Mouse (Mus musculus) ovary, adult 18-20 months (tissue): ENCODE results near the gene Oasl2.
"Not testable (repeated sequence)": the region's sequence is repeated elsewhere in the genome, so short reads cannot be mapped to it uniquely, and the experiment has no call there.

Experiments used
- DNase-seq: peaks from one replicate; pipeline ENCODE4 v3.0.0; 2022; ENCODE audit warnings: low spot score, mixed read lengths

Gene Oasl2

DNA sequence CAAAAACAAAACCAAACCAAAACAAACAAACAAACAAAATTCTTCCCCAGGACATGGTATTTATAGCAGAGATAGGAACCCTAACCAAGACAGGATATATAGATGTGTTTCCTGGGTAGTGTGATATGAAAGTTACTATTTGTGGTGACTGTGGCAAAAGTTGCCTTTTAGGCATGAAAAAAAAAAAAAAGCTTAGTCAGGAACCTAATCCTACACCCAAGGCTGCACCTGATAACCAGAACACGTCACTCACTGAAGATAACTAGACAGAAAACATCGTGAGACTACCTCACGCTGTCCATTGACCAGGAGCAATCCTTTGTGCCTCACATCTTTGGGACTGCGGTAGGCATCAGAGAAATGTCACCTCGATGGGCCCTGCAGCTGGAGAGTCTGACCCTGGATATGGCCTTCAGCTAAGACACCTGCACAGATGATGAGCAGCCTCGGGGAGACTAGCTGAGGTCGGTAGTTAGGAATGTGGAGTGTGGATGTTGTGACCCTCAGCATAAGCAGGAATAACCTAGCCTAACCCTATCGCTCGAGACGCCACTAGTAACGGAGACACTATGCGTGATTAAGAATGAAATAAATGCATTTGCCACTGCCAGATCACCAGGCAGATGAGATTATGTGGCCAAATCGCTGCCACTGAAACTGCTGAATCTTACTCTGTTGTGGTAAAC is at the start of gene Oasl2:
TSS of gene Oasl2 (plus strand) at position 249 of the 686 bp plus-strand sequence.
- no peak for DNase-seq

DNA sequence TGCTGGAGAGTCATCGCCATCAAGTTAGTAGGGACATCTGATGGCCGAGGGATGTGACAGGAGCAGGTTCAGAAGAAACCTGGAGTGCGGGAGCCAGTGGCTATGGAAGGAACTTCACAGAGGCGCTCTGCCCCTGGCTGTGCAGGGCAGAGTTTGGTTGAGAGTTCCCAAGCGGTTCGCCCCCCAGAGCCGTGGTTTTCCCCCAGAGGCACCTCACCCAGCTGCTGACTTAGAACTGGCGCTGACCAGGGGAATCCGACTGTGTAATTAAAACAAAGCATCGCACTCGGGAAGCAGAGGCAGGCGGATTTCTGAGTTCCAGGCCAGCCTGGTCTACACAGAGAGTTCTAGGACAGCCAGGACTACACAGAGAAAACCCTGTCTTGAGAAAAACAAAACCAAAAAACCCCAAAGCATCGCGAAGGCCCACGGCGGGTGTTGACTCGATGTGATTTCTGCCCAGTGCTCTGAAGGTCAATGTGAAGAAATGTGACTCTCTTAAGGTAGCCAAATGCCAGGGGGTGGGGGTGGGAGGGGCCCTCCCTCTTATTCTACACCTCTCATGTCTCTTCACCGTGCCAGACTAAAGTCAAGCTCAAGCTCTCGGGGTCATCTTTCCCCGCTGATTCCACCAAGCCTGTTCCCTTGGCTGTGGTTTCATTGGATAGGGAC is 45.0 kb upstream of the Oasl2 start:
- no peak for DNase-seq

DNA sequence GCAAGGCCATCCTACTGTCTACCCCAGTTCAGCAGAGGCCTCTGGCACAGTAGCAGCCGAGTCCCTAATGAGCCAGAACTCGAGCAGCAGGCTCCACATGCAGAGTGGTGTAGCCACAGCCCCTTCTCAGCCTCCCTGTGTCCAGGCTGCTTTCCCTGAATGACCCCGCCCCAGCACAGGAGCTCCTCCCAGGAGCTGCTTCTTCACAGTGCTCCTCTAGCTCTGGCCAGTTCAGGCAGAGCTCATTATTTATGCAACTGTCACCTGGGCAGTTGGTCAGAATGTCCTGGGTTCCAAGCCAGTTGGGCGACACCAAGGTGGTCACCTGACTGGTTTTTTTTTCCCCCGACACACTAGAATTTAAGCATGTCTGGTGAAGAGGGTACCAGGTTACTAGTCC is 43.4 kb upstream of the Oasl2 start, which contains the start of gene 4930519G04Rik:
TSS of gene 4930519G04Rik (plus strand) at position 301 of the 400 bp plus-strand sequence.
- not testable (repeated sequence) for DNase-seq

DNA sequence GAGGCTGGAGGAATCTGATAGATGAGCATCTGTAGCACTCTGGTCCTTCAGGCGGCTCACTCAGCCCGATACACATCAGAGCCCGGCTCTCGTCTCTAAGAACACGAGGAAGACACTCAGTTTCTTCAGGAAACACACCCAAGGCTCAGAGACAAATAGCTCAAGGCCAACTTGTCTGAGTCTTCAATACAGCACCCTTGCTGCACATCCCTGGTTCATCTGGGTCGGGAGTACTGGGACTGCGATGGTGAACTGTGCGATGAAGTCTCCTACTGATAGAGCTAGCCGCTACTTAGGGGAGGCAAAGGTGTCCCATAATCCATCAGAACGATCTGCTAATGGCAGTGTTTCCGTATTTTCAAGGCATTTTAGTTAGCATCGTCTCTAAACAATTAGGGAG is 38.2 kb upstream of the Oasl2 start, which contains the start of gene Gm9936:
TSS of gene Gm9936 (minus strand) at position 101 of the 400 bp plus-strand sequence.
- no peak for DNase-seq

DNA sequence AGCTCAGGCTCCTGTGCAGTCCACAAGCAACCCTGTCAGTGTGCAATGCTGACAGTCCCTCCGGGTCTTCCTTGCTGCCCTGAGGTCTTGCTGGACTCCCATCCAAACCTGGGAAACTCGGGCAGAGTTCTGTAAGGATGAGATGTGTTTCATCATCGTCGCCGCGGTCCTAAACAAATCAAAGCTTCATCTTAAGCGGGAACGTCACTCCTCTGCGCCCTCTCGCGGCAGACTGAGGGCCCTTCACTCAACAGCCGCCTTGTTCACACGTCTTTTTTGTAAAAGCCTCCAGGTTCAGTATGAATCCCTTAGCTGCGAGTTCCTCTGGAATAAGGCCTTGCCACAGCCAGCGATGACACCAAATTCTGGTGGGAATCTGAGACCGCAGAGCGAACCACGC is 37.5 kb upstream of the Oasl2 start:
- DNase-seq, result peak; percentile 17

DNA sequence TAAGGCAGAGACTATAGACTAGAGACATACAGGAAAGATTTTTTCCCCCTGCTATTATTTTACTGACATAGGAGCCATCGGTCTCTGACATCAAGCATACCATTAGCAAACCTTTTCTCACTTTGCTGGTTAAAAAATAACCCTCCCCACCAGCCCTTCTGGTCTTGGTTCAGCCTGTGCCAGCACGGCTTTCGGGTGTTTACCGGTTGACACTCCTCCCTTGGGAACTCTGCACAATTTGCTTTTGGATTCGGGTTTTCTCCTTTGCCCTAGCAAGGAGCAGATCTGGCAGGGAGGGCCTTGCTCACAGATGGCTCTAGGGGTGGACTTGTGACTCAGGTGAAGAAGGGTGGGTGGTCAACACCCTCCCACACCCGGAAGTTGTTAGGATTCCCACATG is 35.0 kb upstream of the Oasl2 start:
- DNase-seq, result no peak

DNA sequence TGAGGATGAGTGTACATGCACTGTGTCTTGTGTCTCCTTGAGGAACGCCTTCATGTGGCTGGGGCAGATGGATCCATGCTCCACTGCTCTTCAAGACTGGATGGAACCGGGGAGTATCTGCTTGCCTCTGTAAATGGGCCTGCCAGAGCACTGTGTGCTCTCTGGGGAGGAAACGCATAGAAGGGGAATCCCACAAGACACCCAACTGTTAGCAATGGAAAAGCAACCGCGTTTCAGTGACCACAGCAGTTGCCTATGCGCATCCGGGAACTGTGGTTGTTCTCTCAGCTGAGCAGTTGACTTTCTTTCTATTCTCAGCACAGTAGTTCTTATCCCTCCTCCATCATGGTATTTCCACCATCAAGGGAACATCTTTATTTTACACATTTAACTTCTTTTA is 31.9 kb upstream of the Oasl2 start:
- no peak for DNase-seq

DNA sequence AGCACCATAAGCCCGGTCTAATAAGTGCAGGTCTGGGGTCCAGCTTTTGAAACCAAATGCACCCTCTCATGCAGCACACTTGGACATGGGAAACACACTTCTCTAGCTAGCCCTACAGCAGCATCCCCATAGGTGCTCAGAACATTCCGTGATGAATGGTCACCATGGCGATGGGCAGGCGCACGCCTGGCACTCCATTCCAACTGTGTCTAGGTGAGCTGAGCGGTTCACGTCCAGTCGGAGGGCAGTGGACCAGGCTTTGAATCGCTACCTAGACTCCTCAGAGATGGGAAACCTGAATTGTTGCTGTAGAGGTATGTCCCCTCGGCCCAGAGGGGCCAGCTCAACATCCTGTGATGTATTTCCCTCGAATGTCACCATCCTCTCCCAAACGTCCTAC is 31.5 kb upstream of the Oasl2 start:
- DNase-seq, result no peak

DNA sequence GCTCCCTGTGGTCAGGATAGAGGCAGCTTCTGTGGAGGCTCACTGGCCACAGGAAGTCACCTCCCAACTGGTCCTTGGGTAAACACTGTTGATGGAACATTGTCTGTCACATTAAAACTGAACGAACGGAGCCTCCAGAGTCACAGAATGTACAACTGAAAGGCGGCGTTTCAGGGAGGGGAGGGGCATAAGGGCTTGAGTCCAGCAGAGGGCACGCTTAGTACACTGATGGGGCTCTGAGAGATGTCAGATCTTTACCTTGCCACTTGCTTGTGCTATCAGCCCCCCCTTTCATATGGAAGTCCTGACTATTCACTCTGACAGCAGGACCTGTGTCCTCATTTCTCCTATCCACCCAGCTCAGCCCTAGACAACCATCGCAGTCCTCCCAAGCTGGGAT is 20.9 kb upstream of the Oasl2 start:
- DNase-seq, result no peak

DNA sequence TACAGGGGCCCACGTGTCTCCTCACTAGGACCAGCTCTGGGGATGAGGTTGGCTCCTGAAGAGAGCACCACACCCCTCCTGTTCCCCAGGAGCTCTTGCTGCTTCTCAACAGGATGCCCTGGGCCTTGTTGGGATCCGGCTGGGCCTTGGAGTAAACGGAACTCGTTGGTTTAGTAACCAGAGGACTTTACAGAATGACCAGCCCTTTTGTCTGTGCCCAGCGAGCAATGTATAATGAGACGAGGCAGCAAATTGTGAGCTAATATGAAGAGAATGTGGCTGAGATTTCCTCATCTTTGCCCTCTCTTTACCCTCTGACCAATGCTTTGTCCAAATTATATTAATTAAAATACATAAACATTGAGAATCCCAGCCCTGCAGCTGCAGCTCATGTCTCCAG is 20.4 kb upstream of the Oasl2 start:
- DNase-seq, result no peak

DNA sequence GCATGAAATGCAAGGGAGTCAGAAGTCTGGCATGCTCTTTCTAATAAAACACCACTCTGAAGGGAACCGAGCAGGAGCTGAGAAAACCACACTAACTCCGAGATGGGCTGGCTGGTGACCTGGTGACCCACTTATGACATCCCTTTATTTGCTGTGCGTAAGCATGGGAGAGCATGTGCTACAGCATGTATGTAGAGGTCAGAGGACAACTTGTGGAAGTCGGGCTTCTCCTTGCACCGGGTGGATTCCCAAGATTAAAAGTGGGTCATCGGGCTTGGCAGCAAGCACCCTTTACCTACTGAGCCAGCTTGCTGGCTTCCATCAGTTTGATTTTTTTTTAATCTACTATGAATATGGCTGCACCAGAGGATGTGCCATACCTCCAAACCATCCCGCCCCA is 19.2 kb upstream of the Oasl2 start:
- no peak for DNase-seq

DNA sequence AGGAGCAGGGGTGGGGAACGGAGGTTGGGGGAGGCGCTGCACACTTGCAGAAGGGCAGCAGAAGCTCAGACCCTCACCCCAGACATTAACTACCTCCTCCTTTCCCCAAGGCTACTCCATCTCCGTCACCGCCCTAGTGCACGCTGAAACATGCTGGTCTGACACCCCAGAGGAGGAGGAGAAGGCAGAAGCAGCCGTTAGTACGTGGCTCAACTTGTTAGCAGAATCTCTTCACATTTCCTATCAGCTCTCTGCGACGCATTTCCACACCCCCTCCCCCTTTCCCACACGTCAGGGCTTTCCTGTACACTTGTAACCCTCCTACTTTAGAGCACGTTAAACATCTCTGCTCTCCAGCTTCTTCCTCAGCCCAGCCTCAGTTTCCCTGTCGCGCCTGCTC is 17.3 kb upstream of the Oasl2 start:
- DNase-seq, result no peak

DNA sequence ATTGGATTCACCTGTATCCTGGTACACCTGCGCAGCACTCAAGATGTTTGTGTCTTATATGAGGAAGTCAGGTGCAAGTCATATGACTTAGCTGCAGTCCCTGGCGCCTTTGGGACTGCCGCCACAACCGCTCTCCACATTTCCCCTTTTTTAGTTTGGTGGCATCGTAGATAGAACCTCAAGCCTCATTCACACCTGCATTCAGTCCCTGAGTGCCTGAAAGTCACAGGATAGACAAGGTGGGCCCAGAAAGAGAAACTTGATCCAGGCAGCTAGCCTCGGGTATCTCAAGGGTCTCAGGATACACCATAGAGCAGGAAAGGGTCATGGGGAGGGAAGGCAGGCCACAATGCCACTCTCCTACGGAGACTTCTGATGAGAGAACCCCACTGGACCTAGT is 14.4 kb upstream of the Oasl2 start:
- DNase-seq, result not testable (repeated sequence)

DNA sequence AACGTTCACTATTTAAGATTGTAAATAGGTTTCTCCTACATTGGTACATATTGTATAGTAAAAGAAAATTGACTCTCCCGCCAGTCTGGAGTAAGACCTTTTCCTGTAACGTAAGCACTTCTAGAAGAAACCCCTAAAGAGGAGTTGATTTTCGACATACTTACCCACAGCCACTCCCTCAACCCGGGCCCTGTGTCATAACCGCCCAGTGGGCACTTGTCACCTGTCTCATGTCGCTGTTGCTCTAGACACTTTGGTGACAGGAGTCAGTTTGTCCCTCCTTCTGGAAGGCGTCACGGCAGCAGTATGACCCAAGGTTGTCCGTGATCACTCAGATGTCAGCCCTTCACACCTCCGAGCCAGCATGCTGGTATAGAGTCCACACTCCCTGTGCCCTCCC is 13.7 kb upstream of the Oasl2 start:
- no peak for DNase-seq

DNA sequence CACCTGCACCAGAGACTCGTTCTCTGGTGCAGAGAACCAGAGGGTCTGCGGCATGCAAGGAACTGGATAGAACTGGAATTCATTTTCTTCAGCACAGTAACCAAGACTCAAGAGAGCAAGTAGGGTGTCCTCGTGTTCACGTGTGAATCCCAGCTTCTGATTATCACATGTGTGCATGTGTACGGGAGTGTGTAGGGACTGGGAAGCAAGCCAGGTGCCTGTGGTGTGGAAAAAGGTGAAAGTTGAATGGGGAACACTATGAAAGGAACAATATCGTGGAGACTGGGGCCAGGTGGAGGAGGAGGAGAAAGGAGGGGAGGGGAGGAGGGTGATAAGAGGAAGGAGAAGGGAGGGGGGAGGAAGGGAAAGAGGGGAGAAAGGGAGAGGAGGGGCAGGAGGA is 9.9 kb upstream of the Oasl2 start:
- DNase-seq, result no peak

DNA sequence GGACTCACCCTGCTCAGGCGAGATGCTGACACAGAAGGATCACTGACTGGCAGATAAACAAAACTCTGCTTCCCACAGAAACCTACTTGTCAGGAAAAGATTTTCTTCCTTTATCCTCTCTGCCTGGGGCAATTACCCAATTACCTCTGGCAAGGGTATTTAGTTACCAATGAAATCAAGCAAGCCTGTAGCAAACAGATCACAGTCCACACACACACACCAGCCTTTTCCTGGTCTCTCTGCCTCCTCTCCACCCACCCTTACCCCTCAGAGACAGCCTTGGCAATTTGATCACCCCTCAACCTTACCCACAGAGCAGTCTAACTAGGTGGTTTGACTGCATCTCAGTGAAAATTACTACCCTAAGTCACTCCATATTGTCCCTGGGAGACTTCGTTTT is 7.7 kb upstream of the Oasl2 start:
- DNase-seq, result no peak

DNA sequence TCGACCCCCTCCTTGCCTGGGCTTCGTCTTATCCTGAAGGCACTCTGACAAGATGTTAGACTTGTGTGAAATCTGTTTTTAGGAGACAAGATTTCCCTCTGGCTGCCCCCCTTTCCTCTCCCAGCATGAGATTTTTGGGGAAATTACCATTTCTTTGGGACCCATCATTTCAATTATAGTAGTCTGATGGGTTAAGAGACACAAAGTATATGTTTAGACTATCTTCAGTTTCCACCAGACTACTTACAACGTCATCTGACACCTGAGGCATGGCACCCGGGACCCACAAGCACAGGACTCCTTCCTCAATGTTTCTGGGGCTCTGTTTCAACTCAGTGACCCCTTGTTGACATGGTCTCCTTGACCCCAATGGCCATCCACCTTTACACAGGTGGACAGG is 1.2 kb upstream of the Oasl2 start:
- no peak for DNase-seq

DNA sequence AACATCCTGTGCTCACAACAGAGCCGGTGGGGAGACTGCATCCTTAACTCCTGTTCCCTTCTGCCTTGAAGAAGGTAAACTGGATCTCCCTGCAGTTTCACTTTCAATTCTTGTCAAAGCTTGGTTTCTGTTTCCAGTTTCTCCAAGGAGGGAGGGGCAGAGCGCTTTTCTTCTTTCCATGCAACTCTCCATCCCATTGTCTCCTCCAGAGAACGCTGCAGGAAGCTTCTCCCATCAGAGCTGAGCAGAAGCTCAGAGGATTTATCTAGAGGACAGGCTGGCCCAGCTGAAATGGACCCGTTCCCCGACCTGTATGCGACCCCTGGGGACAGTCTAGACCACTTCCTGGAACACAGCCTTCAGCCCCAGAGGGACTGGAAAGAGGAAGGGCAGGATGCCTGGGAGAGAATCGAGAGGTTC is 648 bp downstream of the Oasl2 start:
- DNase-seq, result no peak

DNA sequence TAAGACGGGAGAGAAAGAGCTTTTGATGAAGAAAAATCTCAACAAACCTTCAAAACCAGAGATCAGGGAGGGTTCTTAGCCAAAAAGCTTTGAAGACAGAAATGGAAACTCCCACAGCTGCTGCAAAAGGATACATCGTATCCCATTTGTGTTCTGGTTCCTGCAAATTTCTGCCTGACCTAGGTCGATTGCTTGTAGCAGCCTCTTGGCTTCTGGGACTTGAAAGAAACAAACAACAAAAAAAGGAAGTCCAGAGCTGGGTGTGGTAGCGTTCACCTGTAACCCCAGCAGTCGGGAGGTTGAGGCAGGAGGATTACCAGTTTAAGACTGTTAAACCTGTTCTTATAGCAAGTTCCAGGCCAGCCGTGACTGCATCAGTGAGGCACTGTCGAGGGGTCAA is 2.1 kb downstream of the Oasl2 start:
- DNase-seq, result no peak

DNA sequence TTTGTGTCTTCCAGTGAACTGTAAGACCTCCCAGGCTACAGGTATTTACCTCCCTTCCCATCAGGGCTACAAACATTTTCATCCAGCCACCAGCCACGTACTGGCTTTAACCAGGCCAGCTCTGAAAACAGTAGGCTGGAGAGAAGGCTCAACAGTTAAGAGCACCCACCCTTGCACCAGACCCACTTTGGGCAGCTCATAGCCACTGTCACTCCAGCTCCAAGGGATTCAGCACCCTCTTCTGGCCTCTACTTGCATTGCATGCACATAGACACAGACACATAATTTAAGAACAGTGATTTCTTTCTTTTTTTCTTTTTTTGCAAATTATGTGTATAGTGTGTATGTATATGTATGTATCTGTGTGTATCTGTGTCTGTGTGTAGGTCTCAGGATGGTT is 5.7 kb downstream of the Oasl2 start:
- no peak for DNase-seq

DNA sequence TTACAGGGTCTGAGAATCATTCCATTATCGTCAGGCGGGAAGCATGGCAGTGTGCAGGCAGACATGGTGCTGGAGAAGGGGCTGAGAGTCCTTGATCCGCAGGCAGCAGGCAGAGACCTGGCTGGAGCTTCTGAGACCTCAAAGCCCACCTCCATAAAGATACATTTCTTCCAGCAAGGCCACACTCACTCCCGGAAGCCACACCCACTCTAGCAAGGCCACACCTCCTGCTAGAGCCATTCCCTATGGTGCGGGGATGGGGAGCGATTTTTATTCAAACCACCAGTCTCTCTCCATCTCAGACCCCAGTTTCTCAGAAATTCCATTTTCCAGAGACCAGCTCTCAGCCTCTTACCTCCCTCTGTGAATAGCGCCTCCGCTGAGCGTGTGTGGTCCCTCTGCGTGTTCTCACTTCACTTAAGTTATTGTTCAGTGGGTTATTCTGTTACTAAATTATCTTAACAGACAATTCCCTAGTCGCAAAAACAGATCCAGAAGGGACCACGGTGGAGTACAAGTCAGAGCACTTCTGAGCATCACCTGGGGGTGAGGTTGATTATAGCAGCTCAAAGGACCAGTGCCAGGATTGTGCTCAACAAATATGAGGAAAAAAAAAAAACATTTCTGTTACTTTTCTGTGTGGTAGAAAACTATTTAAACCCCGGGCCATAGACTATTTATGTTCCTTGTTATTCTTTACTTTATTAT is 12.0 kb downstream of the Oasl2 start:
- no peak for DNase-seq

DNA sequence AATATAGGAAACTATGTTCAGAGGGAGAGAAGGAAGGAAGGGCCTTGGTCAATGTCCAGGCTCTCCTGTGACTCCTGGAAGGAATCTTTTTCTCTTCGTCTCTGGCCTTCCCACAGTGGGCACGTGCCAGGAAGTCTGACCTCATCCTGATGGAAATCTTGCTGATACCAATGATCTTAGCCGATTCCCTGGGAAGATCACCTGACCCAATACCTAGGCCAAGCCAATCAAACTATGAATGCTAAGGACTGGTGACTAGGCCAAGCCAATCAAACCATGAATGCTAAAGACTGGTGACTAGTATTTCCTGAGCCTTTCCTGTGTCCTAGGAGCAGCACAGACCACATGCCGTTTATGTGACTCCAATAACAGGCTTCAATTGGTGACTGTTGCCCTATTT is 16.9 kb downstream of the Oasl2 start:
- DNase-seq, result no peak

DNA sequence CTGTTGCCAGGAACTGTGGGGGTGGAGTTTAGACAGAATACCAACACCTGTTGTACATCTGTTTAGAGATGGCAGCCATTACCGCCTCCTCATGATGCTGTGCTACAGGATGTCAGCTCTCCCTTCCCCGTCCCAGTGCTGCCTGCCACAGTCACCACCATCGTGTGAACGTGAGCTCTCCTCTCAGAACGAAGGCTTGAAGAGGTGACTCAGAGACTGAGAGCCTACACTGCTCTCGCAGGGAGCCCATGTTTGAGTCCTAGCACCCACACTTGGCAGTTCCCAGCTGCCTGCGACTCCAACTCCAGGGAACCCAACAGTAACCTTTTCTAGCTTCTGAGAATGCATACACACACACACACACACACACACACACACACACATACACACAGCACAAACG is 18.1 kb downstream of the Oasl2 start:
- no peak for DNase-seq
